Mouse (Mus musculus): ENCODE data around the gene Lsm4. TPM values are rescaled to one million over a fixed set of nuclear protein-coding genes. Genes with fewer than 3 reads are reported as not detected.

Lsm4 gene
- polyA plus RNA-seq, 1 experiment from 2014 or later, result 256 TPM

DNA sequence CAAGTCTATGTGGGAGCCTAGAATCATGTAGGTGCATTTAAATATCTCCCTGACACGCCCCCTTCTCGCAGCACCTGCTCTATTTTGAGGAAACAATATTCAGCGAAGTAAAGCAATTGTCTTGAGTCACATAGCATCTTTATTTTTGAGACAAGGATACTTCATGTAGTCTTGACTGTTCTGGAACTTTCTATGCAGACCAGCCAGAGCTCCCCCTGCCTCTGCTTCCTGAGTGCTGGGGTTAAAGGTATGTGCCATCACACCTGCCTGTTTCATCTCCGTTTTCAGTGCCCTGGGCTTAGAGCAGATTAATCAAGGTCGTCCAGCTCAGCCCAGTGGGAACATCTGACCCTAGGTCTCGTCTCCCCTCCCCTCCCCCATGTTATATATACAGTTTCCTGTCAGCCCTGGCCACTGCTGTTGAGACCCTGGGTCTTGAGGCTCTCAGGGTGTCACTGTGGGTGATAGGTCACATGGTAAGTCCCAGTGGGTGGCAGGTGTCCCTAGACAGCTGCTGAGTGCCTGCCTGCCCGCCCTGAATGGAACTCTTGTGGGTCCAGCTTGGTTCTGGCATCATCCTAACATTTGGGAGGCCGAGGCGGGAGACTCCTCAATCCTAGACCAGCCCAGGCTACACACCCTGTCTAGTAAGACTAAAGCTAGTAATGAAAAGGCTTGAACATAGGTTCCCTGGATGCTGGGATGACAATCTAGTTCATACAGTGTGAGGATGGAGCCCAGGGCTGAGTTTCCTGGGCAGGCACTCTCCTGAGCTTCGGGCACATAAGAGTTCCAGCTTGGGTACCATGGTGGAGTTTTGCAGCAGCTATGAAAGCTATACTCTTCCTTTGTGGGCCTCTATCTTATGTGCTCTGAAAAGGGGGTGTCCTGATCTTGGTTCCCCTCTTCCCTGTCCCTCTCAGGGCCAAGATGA is 28.3 kb downstream of the Lsm4 start:
- Histone ChIP-seq H3K4me3 (peak overlapping the region; percentile 87), H3K36me3 (no peaks in the 10 kb centered on the region; the same call in 1 of the 2 replicates), H3K27ac (peak overlapping the region; percentile 98), H3K9me3 (replicated peaks) (no peaks in the 10 kb centered on the region), H3K4me2 (peak overlapping the region; percentile 77), H3K4me1 (replicated peaks) (peaks cover 45% of the 10 kb centered on the region), H3K9ac (peak overlapping the region; percentile 96), H3K27me3 (no peaks in the 10 kb centered on the region)
- ATAC-seq (replicated peaks; ENCODE audit: insufficient number of reproducible peaks, insufficient read depth, low FRiP score, low read depth), result no peak
- WGBS, result 50% methylated on average over 10 of the region's 10 CpGs

DNA sequence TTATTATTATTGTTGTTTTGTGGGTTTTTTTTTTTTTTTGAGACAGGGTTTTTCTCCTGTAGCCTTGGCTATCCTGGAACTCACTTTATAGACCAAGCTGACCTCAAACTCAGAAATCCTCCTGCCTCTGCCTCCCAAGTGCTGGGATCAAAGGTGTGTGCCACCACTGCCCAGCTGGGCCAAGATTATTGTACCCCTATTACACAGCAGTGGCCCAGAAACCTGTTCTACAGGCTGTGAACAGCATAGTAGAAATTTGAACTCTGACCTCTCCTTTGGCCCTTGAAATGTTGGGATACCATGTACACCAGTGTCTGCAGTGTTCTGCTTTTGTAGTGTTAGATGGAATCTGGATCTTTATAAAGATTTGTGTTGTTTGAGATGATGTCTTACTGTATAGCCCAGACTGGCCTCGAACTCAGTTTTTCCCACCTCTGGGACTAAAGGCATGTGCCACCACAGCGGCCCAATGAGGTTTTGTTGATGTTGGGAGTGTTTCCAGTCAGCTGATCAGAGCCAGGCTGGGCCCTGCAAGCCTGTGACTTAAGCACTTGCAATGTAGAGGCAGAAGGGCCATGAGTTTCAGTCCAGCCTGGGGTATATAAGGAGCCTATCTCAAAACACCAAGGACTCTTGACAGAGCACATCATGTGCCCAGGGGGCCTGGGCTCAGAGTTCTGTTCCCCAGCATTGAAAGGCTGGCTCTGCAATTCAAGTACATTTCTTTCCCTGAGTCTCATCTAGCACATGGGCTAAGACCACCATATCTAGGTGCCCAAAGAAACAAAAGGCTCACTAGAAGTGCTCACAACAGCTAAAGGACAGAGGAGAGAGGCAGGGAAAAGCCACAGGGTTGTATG is 29.2 kb downstream of the Lsm4 start:
- no peaks in the 10 kb centered on the region for H3K9me3 ChIP-seq (replicated peaks)

DNA sequence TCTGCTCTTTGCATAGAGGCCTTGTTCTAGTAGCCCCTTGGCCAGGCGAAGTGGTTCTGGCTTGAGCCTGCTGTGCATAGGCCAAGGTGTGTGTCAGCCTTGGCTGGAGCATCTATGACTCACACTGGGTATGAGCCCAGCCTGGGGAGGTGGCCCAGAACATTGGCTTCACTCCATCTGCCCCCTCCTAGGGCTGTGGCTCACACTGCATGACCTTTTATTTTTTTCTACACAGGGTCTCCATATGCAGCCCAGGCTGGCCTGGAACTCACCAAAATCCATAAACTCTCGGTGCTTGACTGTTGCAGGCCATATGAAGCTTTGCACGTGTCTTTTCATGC is 29.8 kb downstream of the Lsm4 start:
- H3K27ac ChIP-seq, result peak overlapping the region; percentile 40; the same call in 1 of the 2 replicates
- ATAC-seq (replicated peaks; ENCODE audit: insufficient number of reproducible peaks, insufficient read depth, low FRiP score, low read depth), result no peak
- no peak overlapping the region for H3K4me2 ChIP-seq
- H3K9ac ChIP-seq, result no peak overlapping the region
- peaks cover 31% of the 10 kb centered on the region for H3K4me1 ChIP-seq (replicated peaks)
- 60% methylated on average over 3 of the region's 3 CpGs for WGBS
- H3K36me3 ChIP-seq, result no peaks in the 10 kb centered on the region; the same call in 1 of the 2 replicates
- H3K4me3 ChIP-seq, result no peak overlapping the region
- H3K9me3 ChIP-seq (replicated peaks), result no peaks in the 10 kb centered on the region
- H3K27me3 ChIP-seq, result no peaks in the 10 kb centered on the region

More for the DNA sequence above, 29.2 kb downstream of the Lsm4 start:
- no peak for ATAC-seq (replicated peaks; ENCODE audit: insufficient number of reproducible peaks, insufficient read depth, low FRiP score, low read depth)
- Histone ChIP-seq H3K4me1 (replicated peaks) (peaks cover 37% of the 10 kb centered on the region), H3K4me2 (peak overlapping the region; percentile 77; the same call in 1 of the 2 replicates), H3K27ac (peak overlapping the region; percentile 40), H3K27me3 (no peaks in the 10 kb centered on the region), H3K9ac (no peak overlapping the region), H3K36me3 (no peaks in the 10 kb centered on the region; the same call in 1 of the 2 replicates), H3K4me3 (no peak overlapping the region)
- 58% methylated on average over 2 of the region's 2 CpGs for WGBS

DNA sequence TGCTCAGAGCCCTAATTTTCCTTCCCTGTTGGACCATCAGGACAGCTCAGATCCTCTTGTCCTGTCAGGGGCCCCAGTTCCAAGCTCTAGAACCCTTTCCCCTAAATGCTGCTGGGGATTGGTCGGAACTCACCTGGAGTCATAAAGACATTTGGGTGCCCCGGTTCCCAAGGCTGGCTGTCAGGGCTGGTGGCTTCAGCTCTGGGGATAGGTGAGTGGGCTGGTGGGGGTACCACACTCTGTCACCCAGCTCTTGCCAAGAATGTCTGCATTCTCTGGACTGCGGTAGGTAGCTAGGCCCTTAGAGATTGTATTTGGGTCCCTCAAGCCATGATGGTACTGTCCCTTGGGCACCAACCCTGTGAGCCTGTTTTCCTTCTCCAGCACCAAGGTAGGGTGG is 30.2 kb downstream of the Lsm4 start, which contains the start of gene Iqcn:
Gene Iqcn (plus strand): TSS at position 171 of the 400 bp plus-strand sequence.
- ATAC-seq (replicated peaks; ENCODE audit: insufficient number of reproducible peaks, insufficient read depth, low FRiP score, low read depth), result no peak
- Histone ChIP-seq H3K9me3 (replicated peaks) (no peaks in the 10 kb centered on the region), H3K4me3 (no peak within 1 kb of the TSS), H3K9ac (no peak within 1 kb of the TSS), H3K4me2 (peak within 1 kb of the TSS; percentile 77; the same call in 1 of the 2 replicates), H3K27ac (peak within 1 kb of the TSS; percentile 40), H3K36me3 (no peaks in the 10 kb centered on the region; the same call in 1 of the 2 replicates), H3K27me3 (no peaks in the 10 kb centered on the region), H3K4me1 (replicated peaks) (peaks cover 26% of the 10 kb centered on the region)
- 92% methylated on average over 3 of the region's 3 CpGs for WGBS

DNA sequence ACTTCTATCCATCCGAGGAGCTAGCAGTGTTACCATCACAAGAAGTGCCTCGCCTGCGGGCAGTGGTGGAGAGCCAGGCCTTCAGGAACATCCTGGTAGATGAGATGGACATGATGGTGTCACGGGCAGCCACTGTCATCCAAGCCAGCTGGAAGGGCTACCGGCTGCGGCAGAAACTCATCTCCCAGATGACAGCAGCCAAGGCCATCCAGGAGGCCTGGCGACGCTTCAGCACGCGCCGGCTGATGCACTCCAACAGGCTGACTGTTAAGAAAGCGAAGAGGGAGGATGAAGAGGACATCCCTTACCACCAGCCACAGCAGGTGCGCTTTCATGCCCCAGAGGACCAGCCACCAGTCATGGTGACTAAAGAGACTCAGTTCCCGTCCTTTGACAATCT is 35.2 kb downstream of the Lsm4 start:
- Histone ChIP-seq H3K36me3 (no peaks in the 10 kb centered on the region), H3K27me3 (no peaks in the 10 kb centered on the region), H3K4me1 (replicated peaks) (no peaks in the 10 kb centered on the region), H3K4me3 (no peak overlapping the region), H3K27ac (no peak overlapping the region), H3K4me2 (no peak overlapping the region), H3K9me3 (replicated peaks) (no peaks in the 10 kb centered on the region), H3K9ac (no peak overlapping the region)
- 84% methylated on average over 14 of the region's 14 CpGs for WGBS
- no peak for ATAC-seq (replicated peaks; ENCODE audit: insufficient number of reproducible peaks, insufficient read depth, low FRiP score, low read depth)

DNA sequence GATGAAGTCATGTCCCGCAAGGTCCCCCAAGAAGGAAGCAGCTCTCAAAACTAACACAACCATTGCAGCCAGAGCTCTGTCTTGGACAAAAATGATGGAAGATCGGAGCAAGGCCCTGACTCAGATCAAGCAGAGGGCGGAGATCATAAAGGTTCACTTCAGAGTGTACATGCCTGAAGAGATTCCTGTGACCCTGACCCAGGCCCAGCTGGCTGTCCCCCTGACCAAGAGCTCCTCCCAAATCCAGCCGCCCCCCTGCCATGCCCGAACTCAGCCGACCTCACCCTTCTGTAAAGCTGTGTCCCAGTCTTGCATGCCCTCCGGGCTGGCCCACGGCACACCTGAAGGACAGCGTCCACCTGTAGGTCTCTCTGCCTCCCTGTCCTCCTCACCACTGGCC is 36.7 kb downstream of the Lsm4 start:
- WGBS, result 84% methylated on average over 9 of the region's 9 CpGs
- no peaks in the 10 kb centered on the region for H3K27me3 ChIP-seq

DNA sequence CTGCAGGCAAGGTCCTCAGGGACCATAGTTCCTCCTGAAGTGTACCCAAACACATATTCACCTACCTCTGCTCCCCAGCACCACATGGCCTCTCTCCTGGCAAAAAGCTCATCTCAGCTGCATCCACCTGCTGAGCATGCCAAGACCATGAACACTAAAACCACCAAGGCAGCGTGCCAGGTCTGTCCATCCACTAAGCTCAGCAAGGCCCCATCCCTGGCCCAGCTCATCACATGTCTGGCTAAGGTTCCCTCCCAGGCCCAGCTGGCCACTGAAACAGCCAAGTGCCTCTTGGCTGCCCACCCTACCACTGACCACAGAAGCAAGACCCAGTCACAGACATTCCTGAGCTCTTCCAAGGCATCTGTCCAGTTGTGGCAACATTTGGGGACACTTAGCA is 37.2 kb downstream of the Lsm4 start:
- H3K4me3 ChIP-seq, result no peak overlapping the region
- WGBS, result 92% methylated on average over 1 of the region's 1 CpGs
- no peak overlapping the region for H3K27ac ChIP-seq
- H3K4me2 ChIP-seq, result no peak overlapping the region
- no peaks in the 10 kb centered on the region for H3K4me1 ChIP-seq (replicated peaks)
- no peaks in the 10 kb centered on the region for H3K9me3 ChIP-seq (replicated peaks)
- no peaks in the 10 kb centered on the region for H3K27me3 ChIP-seq
- no peak overlapping the region for H3K9ac ChIP-seq
- ATAC-seq (replicated peaks; ENCODE audit: insufficient number of reproducible peaks, insufficient read depth, low FRiP score, low read depth), result no peak; the same call in 1 of the 2 replicates
- no peaks in the 10 kb centered on the region for H3K36me3 ChIP-seq

More for the DNA sequence above, 36.7 kb downstream of the Lsm4 start:
- H3K27ac ChIP-seq, result no peak overlapping the region
- H3K9ac ChIP-seq, result no peak overlapping the region
- no peak overlapping the region for H3K4me2 ChIP-seq
- H3K9me3 ChIP-seq (replicated peaks), result no peaks in the 10 kb centered on the region
- no peaks in the 10 kb centered on the region for H3K36me3 ChIP-seq
- H3K4me1 ChIP-seq (replicated peaks), result no peaks in the 10 kb centered on the region
- H3K4me3 ChIP-seq, result no peak overlapping the region
- no peak for ATAC-seq (replicated peaks; ENCODE audit: insufficient number of reproducible peaks, insufficient read depth, low FRiP score, low read depth)

DNA sequence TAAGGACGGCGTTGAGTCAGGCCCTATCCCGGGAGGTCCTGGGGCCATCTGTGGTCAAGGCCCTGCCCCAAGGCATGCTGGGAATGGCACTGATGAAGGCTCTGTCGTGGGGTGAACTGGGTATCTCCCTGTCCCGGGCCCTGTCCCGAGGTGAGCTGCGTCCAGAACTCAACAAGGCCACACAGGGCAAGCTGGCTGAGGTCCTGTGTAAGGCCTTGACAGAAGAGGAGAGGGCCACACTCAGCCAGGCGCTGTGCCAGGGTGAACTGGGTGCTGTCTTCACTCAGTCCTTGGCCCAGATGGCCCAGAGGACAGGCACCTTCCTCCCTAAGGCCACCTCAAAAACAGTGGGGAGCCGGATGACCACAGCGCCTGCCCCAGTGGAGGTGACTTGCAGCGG is 38.0 kb downstream of the Lsm4 start:
- Histone ChIP-seq H3K27ac (no peak overlapping the region), H3K36me3 (no peaks in the 10 kb centered on the region), H3K9me3 (replicated peaks) (no peaks in the 10 kb centered on the region), H3K4me2 (no peak overlapping the region), H3K4me1 (replicated peaks) (no peaks in the 10 kb centered on the region), H3K4me3 (no peak overlapping the region), H3K9ac (no peak overlapping the region), H3K27me3 (no peaks in the 10 kb centered on the region)
- 76% methylated on average over 11 of the region's 11 CpGs for WGBS
- ATAC-seq (replicated peaks; ENCODE audit: insufficient number of reproducible peaks, insufficient read depth, low FRiP score, low read depth), result no peak

DNA sequence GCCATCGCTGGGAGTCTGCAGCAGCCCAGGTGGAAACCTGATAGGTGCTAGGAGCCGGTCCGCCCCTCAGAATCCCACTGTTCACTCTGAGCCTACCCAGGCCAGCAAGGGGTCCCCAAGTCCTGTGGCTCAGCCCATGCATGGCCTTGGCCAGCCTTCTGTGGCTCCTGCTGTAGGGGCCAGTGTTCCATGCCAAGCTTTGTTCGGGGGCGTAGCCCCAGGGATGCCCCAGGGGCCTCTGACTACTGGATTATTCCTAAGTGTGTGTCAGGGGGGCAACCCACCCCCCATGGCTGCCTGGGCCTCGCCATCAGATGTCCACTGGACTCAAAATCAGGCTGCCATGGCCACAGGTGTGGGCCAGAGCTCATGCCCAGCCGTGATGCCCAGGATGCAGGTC is 40.9 kb downstream of the Lsm4 start:
- Histone ChIP-seq H3K27me3 (peaks cover 21% of the 10 kb centered on the region), H3K27ac (no peak overlapping the region), H3K9me3 (replicated peaks) (no peaks in the 10 kb centered on the region), H3K9ac (no peak overlapping the region), H3K36me3 (no peaks in the 10 kb centered on the region), H3K4me3 (no peak overlapping the region), H3K4me1 (replicated peaks) (no peaks in the 10 kb centered on the region), H3K4me2 (no peak overlapping the region)
- 83% methylated on average over 7 of the region's 7 CpGs for WGBS
- ATAC-seq (replicated peaks; ENCODE audit: insufficient number of reproducible peaks, insufficient read depth, low FRiP score, low read depth), result no peak

DNA sequence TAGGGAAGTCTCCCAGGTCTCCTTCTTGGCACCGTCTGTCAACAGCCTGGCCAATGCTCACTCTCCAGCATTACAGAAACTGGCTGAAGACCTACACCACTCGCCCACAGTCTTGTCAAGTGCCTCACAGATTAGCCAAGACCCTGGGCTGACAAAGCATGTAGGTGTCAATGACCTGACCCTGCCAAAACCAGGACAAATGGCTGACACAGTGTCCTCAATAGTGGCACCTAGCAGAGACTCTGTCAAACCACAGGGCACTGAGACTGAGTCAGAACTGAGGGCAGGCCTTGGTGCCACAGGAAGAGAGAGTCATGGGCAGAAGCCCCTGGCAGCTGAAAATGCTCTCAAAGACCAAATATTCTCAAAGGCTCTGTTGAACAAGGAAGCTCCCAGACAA is 42.0 kb downstream of the Lsm4 start:
- Histone ChIP-seq H3K4me3 (no peak overlapping the region), H3K27ac (no peak overlapping the region), H3K4me2 (no peak overlapping the region), H3K36me3 (no peaks in the 10 kb centered on the region), H3K9ac (no peak overlapping the region), H3K9me3 (replicated peaks) (no peaks in the 10 kb centered on the region), H3K27me3 (peaks cover 29% of the 10 kb centered on the region), H3K4me1 (replicated peaks) (no peaks in the 10 kb centered on the region)
- no peak for ATAC-seq (replicated peaks; ENCODE audit: insufficient number of reproducible peaks, insufficient read depth, low FRiP score, low read depth)
- 43% methylated on average over 2 of the region's 2 CpGs for WGBS

Measured in heart, embryonic 15.5 days (tissue).